Mouse (Mus musculus): ENCODE measurements around the gene Elovl2.
"Not testable (repeated sequence)": the region's sequence is repeated elsewhere in the genome, so short reads cannot be mapped to it uniquely, and the experiment has no call there.

Elovl2 gene

GRCm38 (mm10) chr13:41220304-41220834 is at the start of gene Elovl2:
Elovl2 (minus strand) TSS chr13:41220405.
- peak; percentile 73 to 87 for DNase-seq

- no peak for DNase-seq
These were observed 47.7 kb upstream of the Elovl2 start for GRCm38 (mm10) chr13:41267827-41268408.

GRCm38 (mm10) chr13:41263304-41264006 is 43.2 kb upstream of the Elovl2 start:
- DNase-seq: no peak

- DNase-seq: not testable (repeated sequence)
These were observed 41.4 kb upstream of the Elovl2 start for GRCm38 (mm10) chr13:41261617-41262016.

GRCm38 (mm10) chr13:41257851-41258250 is 37.6 kb upstream of the Elovl2 start:
- no peak for DNase-seq

GRCm38 (mm10) chr13:41256962-41257361 is 36.8 kb upstream of the Elovl2 start:
- DNase-seq: no peak

- no peak for DNase-seq
These were observed 35.9 kb upstream of the Elovl2 start for GRCm38 (mm10) chr13:41256126-41256525.

- DNase-seq: no peak
These were observed 32.5 kb upstream of the Elovl2 start for GRCm38 (mm10) chr13:41252736-41253135.

- DNase-seq: no peak
These were observed 31.9 kb upstream of the Elovl2 start for GRCm38 (mm10) chr13:41252141-41252540.

- DNase-seq: no peak
These were observed 31.5 kb upstream of the Elovl2 start for GRCm38 (mm10) chr13:41251667-41252066.

GRCm38 (mm10) chr13:41251232-41251631 is 31.0 kb upstream of the Elovl2 start:
- DNase-seq: not testable (repeated sequence)

- DNase-seq: peak; percentile 27 to 55
These were observed 30.2 kb upstream of the Elovl2 start for GRCm38 (mm10) chr13:41250318-41250981.

- DNase-seq: peak; percentile 95 to 97
These were observed 29.5 kb upstream of the Elovl2 start, which contains the start of gene Smim13 for GRCm38 (mm10) chr13:41249538-41250317. Smim13 (plus strand) TSS chr13:41249844.

- DNase-seq: peak; percentile 46 to 49
These were observed 28.7 kb upstream of the Elovl2 start for GRCm38 (mm10) chr13:41248751-41249520.

GRCm38 (mm10) chr13:41244306-41244830 is 24.2 kb upstream of the Elovl2 start:
- peak in 1 of 2 experiments; percentile 22 for DNase-seq

- DNase-seq: no peak
These were observed 21.4 kb upstream of the Elovl2 start for GRCm38 (mm10) chr13:41241557-41241956.

GRCm38 (mm10) chr13:41238805-41239130 is 18.6 kb upstream of the Elovl2 start:
- peak in 1 of 2 experiments; percentile 26 for DNase-seq

GRCm38 (mm10) chr13:41238035-41238804 is 18.0 kb upstream of the Elovl2 start:
- DNase-seq: no peak

GRCm38 (mm10) chr13:41235845-41236741 is 15.9 kb upstream of the Elovl2 start:
- peak; percentile 68 to 79 for DNase-seq

- no peak for DNase-seq
These were observed 15.0 kb upstream of the Elovl2 start for GRCm38 (mm10) chr13:41235181-41235580.
